Mouse (Mus musculus) cerebellum, adult 18-20 months (tissue): ENCODE results near the gene Cyren.

ENCODE experiments used
- DNase-seq, 2 experiments: peaks; one replicate each; pipeline ENCODE4 v3.0.0; 2021

The Cyren gene

GRCm38 (mm10) chr6:34865711-34866593, 11.9 kb downstream of the Cyren start:
- no peak for DNase-seq

GRCm38 (mm10) chr6:34865213-34865612, 12.6 kb downstream of the Cyren start:
- no peak for DNase-seq

GRCm38 (mm10) chr6:34863786-34864514, 13.9 kb downstream of the Cyren start:
- DNase-seq: no peak

GRCm38 (mm10) chr6:34862791-34863403, 15.0 kb downstream of the Cyren start, which contains the start of gene Tmem140:
Gene Tmem140 (plus strand): TSS chr6:34863146.
- no peak for DNase-seq

GRCm38 (mm10) chr6:34862381-34862780, 15.5 kb downstream of the Cyren start:
- no peak for DNase-seq

- no peak for DNase-seq
These were observed 16.3 kb downstream of the Cyren start for GRCm38 (mm10) chr6:34861546-34862053.

- DNase-seq: no peak
These were observed 45.5 kb downstream of the Cyren start for GRCm38 (mm10) chr6:34832352-34832751.

- no peak for DNase-seq
These were observed 53.5 kb downstream of the Cyren start for GRCm38 (mm10) chr6:34824406-34824805.
